Mouse (Mus musculus) forebrain, embryonic 12.5 days (tissue): ENCODE data around the gene Rtl8a. TPM values are rescaled to one million over a fixed set of nuclear protein-coding genes. Genes with fewer than 3 reads are reported as not detected.
A peak's percentile ranks its signal among the peaks of the same experiment; 100 is the strongest.
"Not testable (repeated sequence)": the region's sequence is repeated elsewhere in the genome, so short reads cannot be mapped to it uniquely, and the experiment has no call there.

Experiments
- ATAC-seq: fragments of 200-750 bp; cut with Nextera tagmentation; 2 replicates; pipeline ENCODE4 v1.8.0; 2017; ENCODE audit warnings: moderate TSS enrichment; ENCODE audit not compliant: low FRiP score
- H3K27ac ChIP-seq: fragments of 300-500 bp; sonication (generic); 2 replicates; pipeline ENCODE4 v1.5.1; 2016; ENCODE audit warnings: mild to moderate bottlenecking
- H3K27me3 ChIP-seq: fragments of 300-500 bp; sonication (generic); 2 replicates; pipeline ENCODE4 v1.6.1; 2016; ENCODE audit warnings: mild to moderate bottlenecking
- H3K36me3 ChIP-seq: fragments of 300-500 bp; sonication (generic); replicated peaks from 2 replicates; pipeline ENCODE4 v1.6.1; 2016; ENCODE audit warnings: mild to moderate bottlenecking
- H3K4me1 ChIP-seq: fragments of 300-500 bp; sonication (generic); 2 replicates; pipeline ENCODE4 v1.6.1; 2016
- H3K4me2 ChIP-seq: fragments of 300-500 bp; sonication (generic); 2 replicates; pipeline ENCODE4 v1.6.1; 2016; ENCODE audit warnings: mild to moderate bottlenecking, moderate library complexity
- H3K4me3 ChIP-seq: fragments of 300-500 bp; sonication (generic); replicated peaks from 2 replicates; pipeline ENCODE4 v1.5.1; 2016; ENCODE audit warnings: mild to moderate bottlenecking
- H3K9ac ChIP-seq: fragments of 300-500 bp; sonication (generic); 2 replicates; pipeline ENCODE4 v1.6.1; 2016; ENCODE audit warnings: mild to moderate bottlenecking
- H3K9me3 ChIP-seq: fragments of 300-500 bp; sonication (generic); 2 replicates; pipeline ENCODE4 v1.6.1; 2016
- WGBS: fragments of 180-500 bp; shearing (Covaris S2); methylation state at CpG from one replicate; pipeline ENCODE4 v1.1.7; 2016; 5-methylcytosine and 5-hydroxymethylcytosine counted together
- polyA plus RNA-seq: library from polyadenylated mRNA; unstranded; fragments of >200 nt; fragmentation: Nextera tagmentation; extraction: Ambion mirVana; gene quantifications from 2 replicates; pipeline ENCODE4 v1.2.1, GENCODE M21; 2016

Gene Rtl8a
- polyA plus RNA-seq, 1 experiment from 2014 or later = 91.9 TPM

- not testable (repeated sequence) for H3K27me3 ChIP-seq, H3K9me3 ChIP-seq, H3K27ac ChIP-seq, H3K4me2 ChIP-seq, H3K36me3 ChIP-seq, ATAC-seq, H3K4me3 ChIP-seq, H3K4me1 ChIP-seq, H3K9ac ChIP-seq
- 61% methylated on average over 3 of the region's 3 CpGs for WGBS
Observed at GRCm38 (mm10) chrX:53638107-53638506, 5.4 kb downstream of the Rtl8a start.

GRCm38 (mm10) chrX:53611395-53611794 is 32.1 kb downstream of the Rtl8a start:
- not testable (repeated sequence) for H3K27me3 ChIP-seq, H3K4me2 ChIP-seq, H3K9ac ChIP-seq, H3K36me3 ChIP-seq, H3K4me1 ChIP-seq, H3K27ac ChIP-seq, H3K4me3 ChIP-seq, H3K9me3 ChIP-seq, ATAC-seq

DNA sequence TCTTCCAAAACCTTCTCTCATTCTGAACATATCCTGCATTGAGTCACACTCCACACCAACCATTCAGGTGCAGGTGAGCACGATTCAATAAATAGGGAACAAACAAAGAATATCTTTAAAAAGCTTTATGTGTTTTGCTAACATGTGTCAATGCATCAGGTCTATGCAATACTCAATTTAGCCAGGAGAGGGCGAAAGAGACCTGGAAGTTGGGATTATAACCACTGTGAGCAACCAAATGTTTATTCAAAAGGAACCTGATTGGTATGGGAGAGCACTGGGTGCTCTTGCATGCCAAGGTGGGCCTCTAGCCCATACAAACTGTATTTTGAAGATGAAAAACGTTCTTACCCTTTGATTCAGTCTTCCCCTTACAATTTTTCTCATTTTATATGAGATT is 32.9 kb downstream of the Rtl8a start:
- Histone ChIP-seq H3K9ac (no peak overlapping the region), H3K9me3 (no peaks in the 10 kb centered on the region), H3K36me3 (no peaks in the 10 kb centered on the region), H3K4me3 (no peak overlapping the region), H3K4me2 (no peak overlapping the region), H3K27me3 (no peaks in the 10 kb centered on the region), H3K27ac (no peak overlapping the region), H3K4me1 (no peaks in the 10 kb centered on the region)
- WGBS = 8% methylated on average over 3 of the region's 3 CpGs
- ATAC-seq = no peak

GRCm38 (mm10) chrX:53608879-53609278 is 34.6 kb downstream of the Rtl8a start, which contains the start of gene Gm14597:
Gene Gm14597, minus strand, starts transcription at chrX:53608979.
- ATAC-seq, H3K36me3 ChIP-seq, H3K27me3 ChIP-seq, H3K9me3 ChIP-seq, H3K4me1 ChIP-seq: not testable (repeated sequence)
- Histone ChIP-seq H3K9ac (peak within 1 kb of the TSS; percentile 58), H3K27ac (0 out of 2 replicates have a peak within 1 kb of the TSS, but pooled peaks have one; percentile 25), H3K4me3 (peak within 1 kb of the TSS; percentile 39), H3K4me2 (peak within 1 kb of the TSS; percentile 53)
- WGBS = 76% methylated on average over 2 of the region's 4 CpGs

- Histone ChIP-seq H3K27me3 (no peaks in the 10 kb centered on the region), H3K36me3 (no peaks in the 10 kb centered on the region), H3K4me1 (no peaks in the 10 kb centered on the region), H3K9ac (peak overlapping the region; percentile 58), H3K9me3 (no peaks in the 10 kb centered on the region), H3K4me2 (peak overlapping the region; percentile 53), H3K4me3 (peak overlapping the region; percentile 39), H3K27ac (0 out of 2 replicates have a peak overlapping the region, but pooled peaks have one; percentile 25)
- ATAC-seq = peak; percentile 73
- 28% methylated on average over 17 of the region's 18 CpGs for WGBS
Observed at GRCm38 (mm10) chrX:53608122-53608813, 35.2 kb downstream of the Rtl8a start.

- peak within 1 kb of the TSS; percentile 58 for H3K9ac ChIP-seq
- H3K4me2 ChIP-seq = peak within 1 kb of the TSS; percentile 53
- peak within 1 kb of the TSS; percentile 39 for H3K4me3 ChIP-seq
- H3K9me3 ChIP-seq = no peaks in the 10 kb centered on the region
- peak; percentile 94 for ATAC-seq
- H3K4me1 ChIP-seq = no peaks in the 10 kb centered on the region
- no peaks in the 10 kb centered on the region for H3K36me3 ChIP-seq
- H3K27me3 ChIP-seq = no peaks in the 10 kb centered on the region
- 33% methylated on average over 19 of the region's 20 CpGs for WGBS
- H3K27ac ChIP-seq = 0 out of 2 replicates have a peak within 1 kb of the TSS, but pooled peaks have one; percentile 25
Observed at GRCm38 (mm10) chrX:53607242-53608121, 36.0 kb downstream of the Rtl8a start, which contains the start of gene Rtl8c. Gene Rtl8c, plus strand, starts transcription at chrX:53608032.

DNA sequence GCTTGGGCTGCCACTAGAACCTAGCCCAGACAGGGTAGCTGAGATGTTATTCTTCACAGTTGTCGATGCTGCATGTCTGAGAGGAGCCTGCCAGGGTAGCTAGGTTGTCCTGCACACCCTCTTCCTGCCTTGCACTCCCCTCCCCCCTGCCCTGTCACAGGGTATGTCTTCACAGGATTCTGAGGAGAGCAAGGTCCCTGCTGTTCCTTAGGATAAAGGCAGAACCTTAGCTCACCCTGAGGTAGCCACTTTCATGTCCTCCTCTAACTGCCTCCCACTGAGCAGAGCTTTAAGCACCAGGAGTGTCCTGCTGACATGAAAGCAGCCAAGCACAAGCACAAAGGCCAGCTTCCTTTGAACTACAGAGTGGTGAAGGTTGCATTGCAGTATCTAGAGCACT is 37.3 kb downstream of the Rtl8a start:
- H3K4me1 ChIP-seq, H3K27ac ChIP-seq, H3K9ac ChIP-seq, ATAC-seq, H3K4me2 ChIP-seq, H3K9me3 ChIP-seq, H3K36me3 ChIP-seq, H3K27me3 ChIP-seq, H3K4me3 ChIP-seq: not testable (repeated sequence)
- WGBS = 13% methylated on average over 1 of the region's 1 CpGs

- 17% methylated on average over 1 of the region's 2 CpGs for WGBS
- not testable (repeated sequence) for H3K9me3 ChIP-seq, H3K4me2 ChIP-seq, H3K4me1 ChIP-seq, H3K4me3 ChIP-seq, ATAC-seq, H3K9ac ChIP-seq, H3K27ac ChIP-seq, H3K36me3 ChIP-seq, H3K27me3 ChIP-seq
Observed at GRCm38 (mm10) chrX:53599993-53600392, 43.5 kb downstream of the Rtl8a start.

Other genes with a start within 250 kb of the Rtl8a start
- not detected in 2 replicates for gene Etd, start 208.8 kb downstream of the Rtl8a start, polyA plus RNA-seq
- gene Rtl8c, start 35.6 kb downstream of the Rtl8a start, polyA plus RNA-seq = 61.8 and 64.2 TPM in 2 replicates
- 0.44 TPM in 1 of 2 replicates, not detected in the other for gene Gm14597, start 34.7 kb downstream of the Rtl8a start, polyA plus RNA-seq
- 71.9 and 74.0 TPM in 2 replicates for gene Rtl8b, start 26.7 kb upstream of the Rtl8a start, polyA plus RNA-seq
- 0.32 and 0.34 TPM in 2 replicates for gene 4930502E18Rik, start 81.1 kb upstream of the Rtl8a start, polyA plus RNA-seq
- gene 1700013H16Rik, start 114.1 kb upstream of the Rtl8a start, polyA plus RNA-seq = not detected in 2 replicates
- gene Zfp36l3, start 132.7 kb upstream of the Rtl8a start, polyA plus RNA-seq = not detected in 2 replicates
- gene Xlr, start 154.0 kb upstream of the Rtl8a start, polyA plus RNA-seq = 0.64 and 0.82 TPM in 2 replicates